Mouse (Mus musculus) kidney, adult 18-20 months (tissue): Measurements from ENCODE around the gene Pibf1.
A peak's percentile ranks its signal among the peaks of the same experiment; 100 is the strongest.

Experiments
- DNase-seq: peaks from one replicate; pipeline ENCODE4 v3.0.0; 2021

Gene Pibf1

DNA sequence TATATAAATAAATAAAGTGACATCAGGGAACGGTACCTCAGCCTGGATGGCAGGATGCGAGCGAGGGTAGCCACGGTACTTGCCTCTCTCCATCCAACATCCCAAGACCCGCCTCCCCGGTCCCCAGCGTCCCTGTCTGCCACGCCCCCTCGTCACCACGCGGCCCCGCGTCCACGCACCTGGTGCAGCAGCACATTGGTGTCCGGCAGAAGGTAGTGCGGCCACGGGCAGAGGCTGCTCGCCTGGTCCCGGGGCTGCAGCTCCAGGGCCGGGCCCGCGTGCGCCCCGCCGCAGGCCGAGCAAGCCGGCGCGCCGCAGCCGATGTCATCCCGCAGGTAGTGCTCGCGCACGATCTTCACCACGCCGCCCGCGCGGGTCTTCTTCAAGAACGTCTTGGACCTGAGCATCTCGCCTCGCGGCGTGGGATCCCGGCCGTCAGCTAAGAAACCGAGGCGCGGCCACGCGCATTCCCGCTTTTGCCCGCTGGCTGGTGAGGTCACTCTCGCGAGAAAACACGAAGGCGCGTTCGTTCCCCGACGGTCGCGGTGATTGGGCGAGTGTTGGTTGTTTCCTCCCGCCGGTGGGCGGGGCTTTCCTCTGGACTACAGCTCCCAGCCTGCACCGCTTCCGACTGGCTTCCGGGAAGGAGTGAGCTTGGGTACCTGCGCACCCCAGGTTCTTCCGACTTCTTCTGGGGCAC is at the start of gene Pibf1, which contains the start of gene Dis3:
Pibf1 (plus strand) TSS at position 158 of the 700 bp plus-strand sequence.
Dis3 (minus strand) TSS at position 504 of the 700 bp plus-strand sequence.
- peak; percentile 99 for DNase-seq

- no peak for DNase-seq
Observed at GRCm38 (mm10) chr14:99058959-99059586, 40.2 kb upstream of the Pibf1 start.

DNA sequence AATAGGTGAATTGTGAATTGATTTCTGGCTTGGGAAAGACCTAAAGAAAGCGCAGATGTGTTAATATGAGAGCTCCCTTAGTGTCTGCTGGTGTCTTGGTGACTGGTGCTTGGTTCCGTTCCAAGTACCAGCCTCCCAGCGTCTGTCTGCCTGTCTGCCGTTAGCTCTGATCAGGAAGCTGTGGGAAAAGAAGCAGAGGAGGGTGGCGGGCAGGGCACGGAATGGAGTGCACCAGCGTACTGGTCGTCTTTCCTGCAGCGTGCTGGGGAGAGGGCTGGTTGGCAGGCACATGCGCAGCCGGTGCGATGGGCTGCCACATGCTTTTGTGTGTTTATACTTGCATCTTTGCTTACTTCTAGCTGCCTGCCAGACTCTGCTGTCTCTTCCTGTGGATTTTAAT is 38.6 kb upstream of the Pibf1 start:
- no peak for DNase-seq

- no peak for DNase-seq
Observed at GRCm38 (mm10) chr14:99063091-99063490, 36.1 kb upstream of the Pibf1 start.

DNA sequence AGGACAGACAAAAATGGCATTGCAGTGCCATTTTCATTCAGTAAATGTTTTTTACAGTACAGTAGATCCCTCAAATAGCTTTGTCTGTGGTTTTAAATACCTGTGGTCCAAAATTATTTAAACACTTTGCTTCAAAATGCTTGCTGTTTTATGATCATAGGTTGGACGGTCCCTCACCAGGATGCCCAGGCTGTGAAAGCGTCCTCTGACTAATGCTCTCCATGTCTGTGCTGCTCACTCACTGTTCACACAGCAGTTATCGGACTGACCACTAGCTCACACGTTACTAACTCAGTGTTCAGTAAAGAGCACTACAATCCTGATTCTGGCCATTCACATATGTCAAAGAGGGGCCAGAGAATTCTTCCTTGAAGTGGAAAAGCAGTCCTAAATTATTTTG is 28.1 kb upstream of the Pibf1 start:
- DNase-seq, result no peak

- DNase-seq, result no peak
Observed at GRCm38 (mm10) chr14:99088947-99089346, 10.3 kb upstream of the Pibf1 start.

GRCm38 (mm10) chr14:99099967-99100587 is 853 bp downstream of the Pibf1 start:
- no peak for DNase-seq

DNA sequence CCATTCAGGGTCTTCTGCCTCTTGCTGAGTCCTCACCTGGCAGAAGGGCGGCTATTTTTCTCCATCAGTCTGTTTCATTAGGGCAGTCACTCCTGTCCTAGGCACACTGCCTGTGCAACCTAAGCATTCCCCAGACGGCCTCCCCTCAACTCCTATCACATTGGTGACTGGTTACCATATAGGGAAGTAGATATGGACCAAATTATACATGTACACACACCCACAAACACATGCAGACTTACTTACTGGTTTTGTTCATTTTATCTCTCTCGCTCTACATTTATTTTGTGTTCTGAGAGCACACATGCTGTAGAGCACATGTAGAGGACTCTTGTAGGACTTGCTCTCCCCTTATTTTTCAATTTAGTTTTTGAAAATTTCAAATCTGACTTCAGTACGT is 3.8 kb downstream of the Pibf1 start:
- DNase-seq, result no peak

GRCm38 (mm10) chr14:99104542-99105123 is 5.4 kb downstream of the Pibf1 start:
- no peak for DNase-seq

DNA sequence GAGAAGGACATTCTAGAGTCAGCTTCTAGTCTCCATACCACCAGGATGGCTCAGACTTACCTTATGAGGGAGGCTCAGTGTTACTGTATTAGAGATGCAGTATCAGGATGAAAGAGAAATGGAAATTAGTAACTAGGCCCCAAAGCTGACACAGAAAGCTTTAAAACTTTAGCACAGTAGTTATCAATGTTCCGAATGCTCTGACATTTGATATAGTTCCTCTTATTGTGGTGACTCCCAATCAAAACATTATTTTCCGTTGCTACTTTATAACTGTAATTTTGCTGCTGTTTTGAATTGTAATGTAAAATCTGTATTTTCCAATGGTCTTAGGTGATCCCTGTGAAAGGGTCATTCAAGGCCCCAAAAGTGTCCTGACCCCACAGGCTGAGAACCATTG is 7.4 kb downstream of the Pibf1 start:
- DNase-seq, result no peak

GRCm38 (mm10) chr14:99107631-99108187 is 8.5 kb downstream of the Pibf1 start:
- no peak for DNase-seq

DNA sequence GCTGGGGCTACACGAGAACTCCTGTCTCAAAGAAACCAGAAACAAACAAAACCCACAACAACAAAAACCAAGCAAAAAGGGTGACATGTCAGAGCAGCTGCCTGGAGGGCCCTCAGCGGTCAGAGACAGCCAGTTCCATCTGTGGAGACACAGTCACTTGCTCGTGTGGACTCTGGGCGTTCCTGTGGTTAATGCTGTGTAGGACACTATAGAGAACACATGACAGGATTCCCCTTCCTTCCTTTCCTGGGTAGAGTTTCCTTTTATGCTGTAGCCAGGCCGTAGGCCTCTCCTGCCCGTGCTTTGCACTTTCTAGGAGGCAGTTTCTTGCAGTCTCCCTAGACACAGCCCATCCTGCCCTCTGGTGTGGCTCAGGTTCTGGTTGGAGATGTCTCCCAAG is 9.5 kb downstream of the Pibf1 start:
- DNase-seq, result no peak

DNA sequence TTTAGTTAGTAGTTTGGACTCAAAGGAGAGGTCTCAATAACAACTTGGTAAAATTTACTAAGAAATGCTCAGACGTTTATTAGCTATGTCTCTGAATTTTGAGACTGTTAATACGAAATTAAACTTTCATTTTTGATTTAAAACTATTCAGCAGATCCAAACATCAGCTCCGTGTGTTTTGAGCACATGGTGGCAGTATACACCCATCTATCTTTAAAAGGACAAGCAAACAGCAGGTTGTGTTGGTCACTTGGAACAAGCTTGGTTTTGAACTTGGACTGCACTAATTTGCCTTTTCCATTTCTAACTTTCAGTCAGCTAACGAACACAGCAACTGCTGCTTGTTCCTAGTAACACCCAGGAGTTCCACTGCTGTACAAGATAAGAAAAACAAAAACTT is 18.4 kb downstream of the Pibf1 start:
- DNase-seq, result no peak

DNA sequence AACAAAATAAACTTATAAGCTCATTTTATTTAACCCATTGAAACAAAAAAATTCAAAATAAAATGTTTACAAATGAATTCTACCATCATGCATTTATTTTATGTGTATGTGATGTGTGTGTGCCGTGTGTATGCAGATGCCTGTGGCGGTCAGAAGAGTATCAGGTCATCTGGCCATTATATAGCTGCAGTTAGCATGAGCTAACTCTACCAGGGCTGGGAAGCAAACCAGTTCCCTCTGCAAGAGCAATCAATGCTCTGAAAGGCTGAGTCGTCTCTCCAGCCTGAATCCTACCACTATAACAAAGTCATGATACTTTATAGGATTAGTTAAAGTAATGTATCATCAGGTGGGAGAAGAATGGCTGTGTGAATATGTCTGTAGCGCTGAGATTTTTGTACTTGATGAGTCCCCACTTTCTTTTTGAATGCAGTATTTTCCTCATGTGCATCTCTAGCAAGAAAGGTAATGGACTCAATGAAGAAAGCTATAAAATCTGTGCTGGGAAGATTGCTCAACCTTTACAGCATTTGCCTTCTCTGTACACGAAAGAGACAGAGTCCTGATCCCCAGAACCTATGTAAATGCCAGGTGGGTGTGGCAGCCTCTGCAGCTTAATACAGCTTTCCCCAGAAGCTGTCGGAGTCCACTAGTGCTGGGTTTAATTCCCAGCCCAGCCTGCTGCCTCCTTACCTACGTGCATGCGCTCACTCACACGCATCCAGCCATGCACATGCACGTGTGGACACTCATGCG is 22.5 kb downstream of the Pibf1 start:
- DNase-seq, result no peak

- no peak for DNase-seq
Observed at GRCm38 (mm10) chr14:99124076-99124475, 24.9 kb downstream of the Pibf1 start.

DNA sequence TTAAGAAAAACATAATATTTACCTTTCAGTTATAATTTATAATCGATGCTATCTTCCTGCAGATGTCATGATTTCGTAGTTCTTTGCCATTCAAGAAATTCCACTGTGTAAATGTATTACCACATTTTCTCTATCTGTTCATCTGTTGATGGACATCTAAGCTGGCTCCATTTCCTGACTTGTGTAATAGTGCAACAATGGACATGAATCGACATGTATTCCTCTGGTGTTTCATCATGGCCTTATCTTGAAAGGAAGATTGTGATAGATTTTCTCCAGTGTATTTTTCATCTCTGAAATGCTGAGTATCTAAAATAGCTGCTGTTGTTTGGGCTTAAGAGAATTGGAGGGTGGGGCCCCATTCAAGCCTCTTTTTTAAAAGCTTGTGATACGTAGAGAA is 27.5 kb downstream of the Pibf1 start:
- no peak for DNase-seq

- DNase-seq, result no peak
Observed at GRCm38 (mm10) chr14:99127509-99127908, 28.3 kb downstream of the Pibf1 start.

DNA sequence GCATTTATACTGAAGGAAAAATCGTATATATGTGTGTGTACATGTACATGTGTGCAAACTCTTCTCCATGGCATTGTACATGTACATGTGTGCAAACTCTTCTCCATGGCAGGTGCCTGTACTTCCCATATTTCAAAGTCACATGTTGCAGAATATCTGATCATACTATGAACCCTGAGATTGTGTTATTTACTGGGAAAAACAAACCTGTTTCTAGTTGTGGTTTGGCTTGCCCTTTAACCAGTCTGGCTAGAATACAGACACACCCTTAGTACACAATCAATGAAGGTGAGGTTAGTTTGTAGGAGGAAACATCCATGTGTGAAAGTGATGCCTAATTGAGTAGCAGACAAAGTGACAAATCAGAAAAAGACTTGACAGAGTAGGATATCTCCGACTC is 29.8 kb downstream of the Pibf1 start:
- DNase-seq, result no peak

- DNase-seq, result no peak
Observed at GRCm38 (mm10) chr14:99134048-99134447, 34.8 kb downstream of the Pibf1 start.

- no peak for DNase-seq
Observed at GRCm38 (mm10) chr14:99135761-99136160, 36.5 kb downstream of the Pibf1 start.

- DNase-seq, result no peak
Observed at GRCm38 (mm10) chr14:99136297-99136696, 37.1 kb downstream of the Pibf1 start.

GRCm38 (mm10) chr14:99140036-99140435 is 40.8 kb downstream of the Pibf1 start:
- no peak for DNase-seq
